Mouse (Mus musculus): ENCODE data around the gene Lpp.

- no peak for TF ChIP-seq GATA1 (IDR thresholded peaks at IDR 0.05; ENCODE audit: borderline replicate concordance, low read length)
- TF ChIP-seq FLI1 (IDR thresholded peaks at IDR 0.05; ENCODE audit: low read length): no peak
Observed at GRCm38 (mm10) chr16:24435115-24435553, 41.8 kb downstream of the Lpp start.

Data from megakaryocyte, embryonic 14.5 days (primary cell).